Mouse (Mus musculus) cortical plate, adult 2 months (tissue): ENCODE data around the gene Ccdc43.

ENCODE experiments used
- CTCF ChIP-seq: fragments of 200-500 bp; IDR thresholded peaks from 2 replicates; pipeline ENCODE4 v1.5.1; 2011; ENCODE audit warnings: mild to moderate bottlenecking, control low read depth, low read length; ENCODE audit not compliant: insufficient read depth; ENCODE audit errors: extremely low read depth
- POLR2A ChIP-seq: fragments of 200-500 bp; IDR thresholded peaks from 2 replicates; pipeline ENCODE4 v1.6.1; 2011; ENCODE audit warnings: mild to moderate bottlenecking, low read length, control low read depth; ENCODE audit not compliant: insufficient read depth; ENCODE audit errors: extremely low read depth

DNA sequence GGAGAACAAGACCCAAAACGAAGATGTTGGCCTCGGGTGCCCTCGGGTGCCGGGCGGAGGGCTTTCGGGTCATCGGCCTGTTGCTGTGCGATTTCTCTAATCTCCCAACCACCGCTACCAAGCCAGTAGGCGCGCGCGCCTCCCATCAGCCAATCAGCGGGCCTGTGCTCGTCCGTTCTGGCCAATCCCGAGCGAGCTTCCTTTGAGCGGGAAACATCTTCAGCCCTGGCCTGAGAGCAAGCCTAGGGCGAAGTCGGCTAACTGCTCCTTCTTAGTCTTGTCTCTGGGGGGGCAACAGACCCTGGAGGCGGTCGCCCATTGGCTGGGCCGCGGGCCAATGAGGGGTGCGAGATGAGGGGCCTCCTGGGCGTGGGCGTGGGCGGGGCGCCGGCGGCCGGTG, 32.4 kb downstream of the Ccdc43 start:
- TF ChIP-seq POLR2A (no peak), CTCF (no peak)
